Mouse (Mus musculus) ovary, postnatal 14 days (tissue): ENCODE data around the gene Dcun1d2.

Experiments
- DNase-seq: peaks from one replicate; pipeline ENCODE4 v3.0.0; 2022; ENCODE audit warnings: low spot score

Gene Dcun1d2

DNA sequence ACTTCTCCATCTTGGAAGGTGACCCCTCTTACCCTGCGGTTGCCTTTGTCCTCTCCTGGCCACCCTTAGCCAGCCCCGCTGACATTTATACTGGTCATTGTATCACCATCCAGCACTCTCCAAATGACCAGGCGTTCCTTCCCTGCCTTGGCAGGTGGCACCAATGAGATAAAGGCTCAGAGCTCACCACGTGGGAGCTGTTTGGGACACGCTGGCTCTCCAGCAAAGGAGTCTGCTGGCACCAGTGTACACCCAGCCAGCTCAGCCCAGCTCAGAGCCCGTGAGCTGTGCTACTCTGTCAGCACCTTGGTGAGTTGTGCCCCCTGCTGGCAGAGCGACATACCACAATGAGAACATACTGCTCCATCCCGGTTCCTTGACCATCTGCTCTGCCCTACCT is 33.9 kb downstream of the Dcun1d2 start, which contains the start of gene Adprhl1:
TSS of gene Adprhl1 (minus strand) at position 144 of the 400 bp plus-strand sequence.
- DNase-seq, result peak; percentile 63

DNA sequence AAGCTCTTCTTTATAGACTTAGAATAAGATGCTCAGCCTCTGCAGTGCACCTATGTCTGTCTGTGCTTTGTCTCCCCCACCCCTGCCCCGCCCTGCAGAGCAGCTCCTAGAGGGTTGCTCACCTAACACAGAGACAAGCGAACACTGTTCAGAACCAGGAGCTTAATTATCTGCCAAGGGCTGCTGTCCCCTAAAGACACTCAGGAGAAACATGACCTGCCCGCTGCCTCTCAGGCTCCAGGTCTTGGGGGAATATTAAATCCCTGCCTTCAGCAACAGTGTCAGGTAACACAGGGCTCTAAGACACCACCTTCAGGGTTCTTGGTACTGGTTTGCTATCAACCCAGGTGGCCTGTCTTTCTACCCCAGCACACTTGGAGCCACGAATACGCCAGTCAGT is 34.5 kb downstream of the Dcun1d2 start:
- DNase-seq, result no peak

DNA sequence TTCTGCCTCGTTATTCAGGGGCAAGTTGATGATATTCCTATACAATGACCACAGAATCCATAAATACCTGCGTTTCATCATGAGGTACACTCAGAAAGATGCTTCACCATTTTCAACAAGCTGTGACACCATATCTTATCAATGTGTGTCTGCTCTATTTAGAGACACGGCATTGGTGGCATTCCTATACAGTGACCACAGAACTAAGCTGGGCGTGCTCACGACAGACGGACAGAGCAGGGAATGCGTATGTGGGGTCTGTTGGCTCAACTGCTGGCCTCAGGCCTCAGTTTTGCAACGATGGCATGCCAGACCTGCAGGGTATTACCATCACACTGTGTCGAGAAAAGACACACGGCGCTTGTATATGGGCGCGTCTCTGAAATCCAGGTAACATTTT is 35.1 kb downstream of the Dcun1d2 start:
- DNase-seq, result no peak

DNA sequence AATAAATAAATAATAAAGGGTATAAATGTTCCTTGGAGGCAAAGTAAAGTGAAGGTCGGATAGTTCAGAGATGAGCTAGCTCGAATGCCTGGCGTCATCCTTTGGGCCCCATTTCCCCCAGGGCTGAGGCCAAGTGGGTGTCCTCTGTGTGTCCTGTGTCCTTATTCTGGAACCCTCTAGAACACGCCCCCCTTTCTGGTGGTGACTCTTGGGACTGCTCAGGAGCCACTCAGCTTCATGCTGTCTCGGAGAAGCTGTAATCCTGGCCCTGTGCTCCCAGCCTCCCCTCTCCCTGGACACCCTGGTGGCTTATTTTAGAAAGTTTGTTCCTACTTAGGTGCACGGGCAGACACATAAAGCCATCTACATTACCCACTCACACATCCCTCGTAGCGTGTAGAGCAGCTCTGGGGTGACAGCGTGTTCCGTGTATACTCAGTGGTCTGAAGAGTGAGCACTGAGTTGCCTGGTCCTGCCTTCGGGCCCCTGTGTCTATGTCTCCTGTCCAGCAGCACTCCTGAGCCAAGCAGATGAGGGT is 43.5 kb downstream of the Dcun1d2 start:
- DNase-seq, result no peak

DNA sequence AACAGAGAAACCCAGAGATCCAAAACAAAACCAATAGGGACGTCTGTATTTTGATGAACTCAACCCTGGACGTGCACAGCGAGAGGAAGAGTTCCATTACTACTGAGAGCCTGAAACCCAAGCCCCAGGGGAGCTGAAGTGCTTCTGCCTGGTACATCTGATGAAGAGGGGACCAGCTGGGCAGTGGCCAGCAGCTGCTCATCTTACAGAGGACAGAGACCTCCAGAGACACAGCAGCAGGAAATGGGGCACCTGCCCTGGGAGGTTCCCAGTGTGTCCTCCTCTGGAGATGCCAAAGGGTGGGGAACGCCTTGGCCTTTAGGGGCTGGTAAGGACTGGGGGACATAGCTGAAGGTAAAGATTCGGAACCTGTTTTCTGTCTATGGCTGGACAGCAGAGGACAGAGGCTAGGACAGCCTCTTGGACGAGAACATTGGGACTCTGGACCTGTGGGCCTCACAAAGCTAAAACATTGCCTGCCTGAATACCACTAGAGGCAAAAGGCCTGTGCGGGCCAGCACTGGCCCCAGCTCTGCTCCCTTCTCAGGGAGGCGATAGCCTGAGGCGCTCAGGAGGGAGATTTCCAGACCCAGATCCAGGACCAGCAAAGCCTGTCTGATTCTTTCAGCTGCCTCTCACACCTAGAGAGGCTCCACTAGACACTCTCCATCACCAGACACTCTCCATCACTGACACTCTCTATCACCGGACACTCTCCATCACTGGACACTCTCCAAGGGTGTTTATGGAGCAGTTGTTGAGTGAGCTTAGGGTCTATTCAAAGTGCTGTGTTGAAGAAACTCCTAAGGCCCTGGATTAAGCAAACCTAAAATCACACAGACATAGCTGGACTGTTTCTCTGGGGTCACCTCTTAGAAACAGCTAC is 44.7 kb downstream of the Dcun1d2 start:
- DNase-seq, result no peak

DNA sequence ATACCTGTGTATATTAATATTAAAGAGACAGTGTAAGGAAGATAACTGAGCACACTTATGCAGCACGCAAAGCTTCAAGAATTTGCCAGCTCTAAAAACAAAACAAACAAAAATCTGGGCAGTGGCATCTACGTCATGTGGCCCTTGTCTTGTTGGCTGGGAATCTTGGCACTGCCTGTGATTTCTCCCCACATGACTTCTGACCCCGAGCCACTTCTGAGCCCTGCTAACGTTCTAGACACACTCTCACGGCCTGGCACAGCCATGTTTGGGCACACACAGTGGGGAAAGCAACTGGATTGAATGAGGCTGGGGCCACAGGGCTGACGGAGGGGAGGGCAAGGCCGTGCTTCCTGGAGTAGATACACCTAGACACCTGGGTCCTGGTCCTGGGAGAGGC is 47.2 kb downstream of the Dcun1d2 start:
- no peak for DNase-seq

DNA sequence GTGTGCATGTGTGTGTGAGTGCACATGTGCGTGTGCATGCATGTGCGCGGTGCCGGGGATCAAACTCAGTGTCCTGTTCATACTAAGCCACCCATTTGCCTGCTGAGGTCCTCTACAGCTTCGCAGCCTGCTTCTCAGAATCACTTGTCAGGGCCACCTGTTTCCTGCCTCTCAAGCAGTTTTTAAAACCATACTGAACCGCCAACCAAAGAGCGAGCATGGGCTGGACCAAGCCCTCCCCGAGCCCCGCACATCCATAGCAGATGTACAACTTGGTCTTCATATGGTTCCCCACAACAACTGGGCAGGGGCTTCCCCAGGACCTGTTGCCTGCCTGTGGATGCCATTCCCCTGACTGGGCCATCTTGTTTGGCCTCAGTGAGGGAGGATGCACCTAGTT is 47.9 kb downstream of the Dcun1d2 start:
- DNase-seq, result no peak

DNA sequence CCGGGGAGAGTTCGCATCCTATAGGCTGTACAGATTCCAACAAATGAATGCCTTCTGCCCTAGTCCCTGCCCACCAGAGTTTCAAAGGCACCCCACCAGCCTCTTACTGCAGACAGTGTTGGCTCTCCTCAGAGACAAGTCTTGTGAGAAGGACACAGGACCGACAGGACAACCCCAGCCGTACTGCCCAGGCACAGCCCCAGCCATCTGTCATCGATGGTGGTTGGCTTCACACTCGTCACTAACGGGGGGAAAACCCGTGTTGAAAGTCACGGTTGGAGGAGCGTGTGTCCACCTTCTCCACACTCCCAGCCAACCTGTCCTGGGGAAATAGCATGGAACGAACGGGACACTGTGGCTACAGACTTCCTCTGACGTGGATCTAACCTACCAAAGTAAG is 53.1 kb downstream of the Dcun1d2 start:
- no peak for DNase-seq

DNA sequence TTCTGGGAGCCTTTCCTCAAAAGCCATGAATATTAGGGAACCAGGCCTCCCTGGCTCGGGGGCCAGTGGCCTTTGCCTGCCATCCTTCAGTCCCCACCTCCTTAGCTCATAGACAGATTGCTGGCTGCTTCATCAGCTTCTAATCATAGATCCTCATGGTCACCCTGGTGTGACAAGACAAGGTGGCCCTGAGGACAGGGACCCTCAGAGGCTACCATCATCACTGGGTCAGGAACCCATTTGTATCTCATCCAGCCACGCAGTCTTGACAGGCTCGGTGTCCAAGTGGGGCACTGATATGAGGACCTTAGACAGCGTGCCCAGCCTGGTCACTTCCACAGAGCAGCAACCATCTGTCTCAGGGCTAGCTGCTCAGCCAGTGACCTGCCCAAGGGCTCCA is 57.5 kb downstream of the Dcun1d2 start:
- DNase-seq, result no peak

DNA sequence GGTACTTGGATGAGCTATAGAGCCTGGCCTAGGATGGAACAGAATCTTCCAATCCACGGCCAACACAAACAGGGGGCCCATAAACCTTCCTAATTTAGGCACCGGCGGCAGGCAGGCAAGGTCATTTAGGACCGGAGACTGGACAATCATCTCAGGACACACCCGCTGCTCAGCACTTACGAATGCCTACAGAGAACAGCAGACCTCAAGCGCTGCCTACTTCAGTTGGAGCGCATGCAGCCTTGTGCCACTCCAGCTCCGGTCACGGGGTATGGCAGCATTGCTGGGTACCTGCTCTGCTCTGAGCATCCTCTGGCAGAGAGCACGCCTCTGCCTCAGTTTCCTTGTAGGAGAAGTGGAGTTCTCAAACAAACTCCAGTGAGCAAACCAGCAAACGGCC is 58.1 kb downstream of the Dcun1d2 start:
- no peak for DNase-seq

DNA sequence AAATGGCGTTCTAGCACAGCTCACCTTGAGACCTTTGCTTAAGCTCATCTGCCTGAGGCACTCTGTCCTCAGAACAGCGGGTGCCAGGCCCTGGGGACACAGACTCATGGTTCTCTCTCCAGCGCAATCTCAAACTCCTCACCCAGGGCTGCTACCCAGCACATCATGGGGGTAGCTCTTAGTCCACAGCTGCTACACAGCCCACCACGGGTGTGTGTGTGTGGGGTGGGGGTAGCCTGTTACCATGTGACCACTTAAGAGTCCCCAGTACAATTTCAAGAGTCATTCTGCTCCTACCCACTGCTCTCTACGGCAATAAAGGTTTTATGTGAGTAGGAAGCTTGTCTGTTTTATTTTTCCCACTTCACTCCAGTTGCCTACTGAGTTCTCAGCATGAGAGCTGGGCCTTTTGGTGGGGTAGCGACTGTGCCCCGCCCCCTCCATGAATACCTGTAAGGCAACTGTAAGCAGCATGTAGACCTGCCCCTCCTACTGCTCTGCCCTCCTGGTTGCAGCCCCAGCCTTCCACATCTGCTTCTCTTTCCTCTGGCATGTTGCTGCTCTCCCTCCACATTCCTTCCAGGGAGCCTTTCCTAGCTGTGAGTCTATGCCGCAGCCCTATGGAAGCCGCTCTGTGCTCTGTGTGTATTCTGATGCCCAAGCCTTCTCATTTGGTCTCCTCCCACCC is 58.9 kb downstream of the Dcun1d2 start:
- DNase-seq, result no peak

DNA sequence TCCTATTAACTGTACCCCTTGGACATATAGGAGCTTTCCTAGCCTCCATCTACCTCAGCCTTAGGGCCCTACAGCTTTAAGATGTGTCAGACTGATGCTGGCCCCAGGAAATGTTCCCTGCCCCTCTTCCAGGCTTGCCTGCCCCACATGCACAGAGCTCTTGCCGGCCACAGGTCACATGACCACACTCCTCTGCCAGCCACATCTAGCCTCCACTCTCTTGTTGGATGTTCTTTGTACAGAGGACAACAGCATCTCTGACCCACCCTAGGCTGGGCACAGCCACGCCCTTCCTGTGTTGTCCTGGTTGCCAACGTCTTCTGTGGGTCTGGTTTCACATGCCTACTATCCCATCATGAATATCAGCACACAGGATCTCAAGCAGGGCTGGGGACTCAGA is 60.7 kb downstream of the Dcun1d2 start:
- no peak for DNase-seq

DNA sequence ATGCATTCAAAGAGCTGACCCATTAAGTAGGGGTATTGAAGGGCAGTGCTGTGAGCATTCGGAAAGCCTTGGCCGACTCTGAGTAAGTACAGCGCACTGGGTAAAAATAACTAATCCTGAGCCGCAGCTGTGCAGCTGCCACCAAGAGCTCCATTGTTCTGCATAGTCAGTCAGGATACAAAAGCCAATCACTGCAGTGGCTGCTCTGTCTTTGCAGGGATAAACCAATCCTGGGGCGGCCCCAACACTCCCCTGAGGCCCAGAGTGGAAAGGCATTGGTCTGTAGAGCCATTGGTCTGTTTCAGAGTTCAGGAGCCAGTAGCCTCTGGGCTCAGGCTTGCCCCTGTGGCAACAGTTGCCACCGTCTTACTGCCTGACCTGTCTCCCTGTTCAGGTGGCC is 61.6 kb downstream of the Dcun1d2 start:
- DNase-seq, result no peak

DNA sequence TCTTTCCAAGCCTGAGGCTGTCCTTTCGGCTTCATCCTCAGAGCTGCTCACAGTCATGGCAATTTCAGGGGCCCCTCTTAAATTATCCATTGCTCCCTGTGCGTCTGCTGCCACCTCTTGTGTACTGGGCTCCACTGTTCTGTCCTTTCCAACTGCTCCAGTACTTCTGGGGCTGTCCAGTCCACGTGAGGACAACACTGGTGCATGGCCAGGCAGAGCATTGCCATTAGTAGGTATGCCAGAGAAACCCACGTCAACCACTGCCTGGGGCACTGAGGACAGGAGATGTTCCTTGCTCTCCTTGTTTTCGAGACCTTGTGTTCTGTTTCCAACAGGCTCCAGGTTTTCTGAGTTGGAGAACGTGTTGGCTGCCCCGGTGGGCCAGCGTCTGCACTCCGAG is 63.5 kb downstream of the Dcun1d2 start:
- no peak for DNase-seq

DNA sequence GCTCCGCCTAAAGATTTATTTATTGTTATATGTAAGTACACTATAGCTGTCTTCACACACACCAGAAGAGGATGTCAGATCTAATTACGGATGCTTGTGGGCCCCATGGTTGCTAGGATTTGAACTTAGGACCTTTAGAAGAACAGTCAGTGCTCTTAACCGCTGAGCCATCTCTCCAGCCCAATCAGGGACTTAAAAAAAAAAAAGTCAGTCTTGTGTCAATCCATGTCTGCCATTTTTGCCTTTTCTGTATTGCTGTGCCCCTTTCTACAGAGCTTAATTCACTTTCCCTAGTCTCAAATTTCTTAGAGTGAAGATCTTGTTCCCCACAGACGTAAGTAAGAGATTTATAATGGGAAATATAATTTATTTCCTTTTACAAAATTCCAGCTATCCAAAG is 69.5 kb downstream of the Dcun1d2 start:
- no peak for DNase-seq

DNA sequence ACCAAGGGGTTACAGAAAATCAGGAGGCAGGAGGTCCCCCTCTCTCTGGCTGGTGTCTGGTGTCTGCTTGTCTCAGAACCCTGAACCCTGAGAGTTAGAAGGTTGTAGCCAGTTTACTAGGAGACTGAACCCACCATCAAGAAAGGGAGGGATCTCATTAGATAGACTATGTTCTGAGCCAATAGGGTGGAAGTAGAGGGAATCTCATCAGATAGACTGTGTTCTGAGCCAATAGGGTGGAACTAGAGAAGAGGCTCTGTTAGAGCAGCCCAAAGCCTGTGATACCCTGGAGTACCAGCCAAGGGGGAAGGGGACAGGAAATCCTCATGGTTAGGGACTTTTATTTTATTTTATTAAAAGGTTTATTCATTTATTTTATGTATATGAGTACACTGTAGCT is 69.9 kb downstream of the Dcun1d2 start:
- no peak for DNase-seq

DNA sequence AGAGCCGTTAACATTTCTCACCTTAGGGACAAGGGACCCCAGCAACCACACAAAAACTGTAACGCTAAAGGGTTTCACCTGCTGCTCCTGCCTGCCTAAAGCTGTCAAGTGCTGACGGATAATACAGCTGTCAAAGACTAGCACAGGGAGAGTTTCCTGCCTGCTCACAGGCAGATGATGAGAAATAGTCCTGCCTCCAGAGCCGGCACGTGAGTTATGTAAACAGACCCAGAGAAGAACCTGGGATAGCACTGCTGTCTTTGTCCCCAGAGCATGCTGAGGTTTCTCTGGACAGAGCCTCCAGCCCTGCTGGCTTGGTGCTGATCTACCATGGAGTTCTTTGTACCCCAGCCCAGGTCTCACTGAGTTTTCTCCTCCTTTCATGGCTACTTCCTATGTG is 70.8 kb downstream of the Dcun1d2 start:
- no peak for DNase-seq

DNA sequence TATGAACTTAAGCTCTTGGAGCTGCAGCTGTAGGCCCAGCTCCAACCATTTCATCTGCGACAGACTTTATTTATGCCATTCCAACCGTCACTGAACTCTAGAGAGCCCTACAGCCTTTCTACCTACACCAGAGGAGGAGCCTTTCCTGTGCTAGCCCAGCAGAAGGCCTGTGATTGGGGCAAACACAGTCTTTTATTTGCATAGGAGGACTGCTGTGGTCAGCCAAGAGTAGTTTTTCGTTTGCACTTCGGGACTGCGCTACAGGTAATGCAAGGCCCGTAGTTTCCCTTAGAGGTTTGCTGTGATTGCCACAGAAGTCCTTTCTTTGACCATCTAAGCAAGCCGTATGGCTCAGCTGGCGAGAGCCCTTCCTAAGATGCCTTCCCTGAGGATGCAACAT is 71.5 kb downstream of the Dcun1d2 start:
- no peak for DNase-seq

DNA sequence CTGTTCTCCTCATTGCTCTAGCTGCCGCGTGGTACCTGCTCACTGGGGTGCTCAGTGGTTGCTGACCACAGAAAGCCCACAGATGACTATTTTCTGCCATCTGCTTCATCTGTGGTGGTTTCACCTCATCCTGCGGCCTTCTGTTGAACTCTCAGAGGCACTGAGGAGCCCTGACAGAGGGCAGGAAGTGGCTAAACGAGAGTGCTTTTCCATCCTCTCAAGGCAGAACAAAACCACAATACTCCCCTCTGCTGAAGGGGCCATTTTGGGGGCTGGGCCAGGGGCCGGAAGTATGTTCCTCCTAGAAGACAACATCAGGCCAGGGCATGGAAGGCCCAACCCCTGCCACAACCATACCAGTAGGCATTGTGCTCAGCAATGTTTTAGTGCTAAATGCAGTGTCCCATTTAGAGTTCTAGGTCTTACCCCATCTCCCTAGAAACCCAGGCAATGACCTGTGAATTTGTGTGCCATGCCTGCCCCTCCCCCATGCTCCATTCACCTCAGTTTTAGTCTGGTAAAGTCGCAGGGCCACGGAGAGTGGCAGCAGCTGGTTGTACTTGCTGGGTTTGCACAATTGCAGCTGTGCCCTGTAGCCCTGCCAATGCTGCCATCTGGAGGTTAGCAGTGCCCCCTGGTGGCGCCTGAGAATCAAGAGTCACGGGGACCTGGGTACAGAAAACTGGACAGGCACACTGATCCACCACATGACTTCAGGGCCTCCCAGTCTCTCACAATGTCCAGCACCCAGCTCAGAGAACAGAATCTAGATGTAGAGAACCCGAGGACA is 74.3 kb downstream of the Dcun1d2 start:
- peak; percentile 76 for DNase-seq

DNA sequence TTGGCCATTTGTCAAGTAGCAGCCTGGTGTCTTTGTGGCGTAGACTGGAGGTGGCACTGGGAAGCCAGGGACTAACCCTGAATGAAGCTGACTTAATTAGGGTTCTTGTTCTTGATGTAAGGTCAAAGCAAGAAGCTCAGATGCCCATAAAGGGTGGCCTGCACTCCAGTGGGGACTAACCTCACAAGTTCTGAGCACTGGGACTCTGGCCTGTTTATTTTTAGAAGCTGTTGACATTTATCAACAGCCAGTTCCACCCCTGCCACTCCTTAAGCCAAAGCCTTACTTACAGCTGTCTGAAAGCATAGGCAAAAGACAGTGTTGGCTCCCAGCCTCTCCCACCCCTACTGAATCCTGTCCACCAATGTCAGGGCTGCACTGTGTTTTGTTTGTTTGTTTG is 78.2 kb downstream of the Dcun1d2 start:
- no peak for DNase-seq

DNA sequence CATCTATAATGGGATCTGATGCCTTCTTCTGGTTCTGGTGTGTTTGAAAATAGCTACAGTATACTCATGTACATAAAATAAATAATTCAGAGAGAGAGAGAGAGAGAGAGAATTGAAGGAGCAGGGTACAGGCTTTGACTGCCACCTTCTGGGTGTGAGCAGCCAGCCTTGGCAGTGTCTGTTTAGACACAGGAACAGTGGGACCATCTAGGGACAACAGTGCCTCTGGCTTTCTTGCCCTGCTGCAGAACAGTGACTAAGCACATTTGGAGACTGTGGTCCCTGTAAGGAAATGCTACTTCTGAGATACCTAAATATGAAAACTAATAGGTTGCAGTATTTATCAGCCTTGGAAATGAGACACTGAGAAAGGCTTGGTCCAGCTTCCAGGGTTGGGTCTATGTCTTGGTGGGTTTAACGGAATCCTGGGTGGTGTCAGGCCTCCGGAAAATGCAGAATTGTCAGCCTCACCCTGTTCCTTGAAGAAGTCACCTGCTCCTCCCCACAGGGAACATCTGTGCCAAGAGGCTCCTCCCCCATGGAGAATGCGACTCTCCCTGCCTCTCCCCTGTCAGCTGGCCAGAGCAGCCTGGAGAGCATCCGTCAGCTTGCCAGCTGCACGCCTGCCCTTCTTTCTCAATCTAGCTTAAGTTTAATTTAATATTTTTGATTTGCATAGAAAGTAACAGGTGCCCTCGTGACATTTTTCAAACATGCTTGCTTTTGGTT is 79.1 kb downstream of the Dcun1d2 start:
- DNase-seq, result no peak

DNA sequence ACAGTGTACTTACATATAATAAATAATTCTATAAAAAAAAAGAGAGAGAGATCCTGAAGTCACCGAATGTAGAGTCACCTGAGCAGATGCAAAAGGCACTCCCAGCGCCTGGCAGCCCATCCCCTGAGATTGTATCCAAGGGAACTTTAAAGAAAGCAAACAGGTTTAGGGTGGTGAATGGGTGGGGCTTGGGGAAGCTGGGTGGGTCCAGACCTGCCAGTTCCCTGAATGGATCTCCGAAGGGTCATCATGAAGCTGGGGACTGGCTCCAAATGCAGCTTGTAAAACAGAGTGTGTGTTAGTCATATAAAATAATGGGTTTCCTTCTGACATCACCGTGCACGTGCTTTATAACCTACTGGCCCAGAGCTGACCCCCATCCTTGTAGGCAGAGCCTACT is 81.6 kb downstream of the Dcun1d2 start:
- DNase-seq, result no peak
